Mouse (Mus musculus) lung, postnatal 0 days (tissue): ENCODE results near the gene Wdr18. TPM values are rescaled to one million over a fixed set of nuclear protein-coding genes. Genes with fewer than 3 reads are reported as not detected.
A peak's percentile ranks its signal among the peaks of the same experiment; 100 is the strongest.

Experiments used
- ATAC-seq: fragments of 200-750 bp; cut with Nextera tagmentation; 2 replicates; pipeline ENCODE4 v1.8.0; 2017; ENCODE audit warnings: moderate library complexity
- DNase-seq: peaks from one replicate; pipeline ENCODE4 v3.0.0-alpha.2; 2016; ENCODE audit warnings: low spot score
- H3K27ac ChIP-seq: fragments of 300-500 bp; sonication (generic); 2 replicates; pipeline ENCODE4 v1.5.1; 2014; ENCODE audit warnings: antibody characterized with exemption, mild to moderate bottlenecking, low read length, mixed read lengths
- H3K27me3 ChIP-seq: fragments of 300-500 bp; sonication (generic); replicated peaks from 2 replicates; pipeline ENCODE4 v1.6.1; 2014; ENCODE audit warnings: low read length, mixed read lengths; ENCODE audit not compliant: insufficient read depth
- H3K36me3 ChIP-seq: fragments of 300-500 bp; sonication (generic); 2 replicates; pipeline ENCODE4 v1.6.1; 2014; ENCODE audit warnings: low read length, mixed read lengths; ENCODE audit not compliant: insufficient read depth
- H3K4me1 ChIP-seq: fragments of 300-500 bp; sonication (generic); 2 replicates; pipeline ENCODE4 v1.6.1; 2014; ENCODE audit warnings: antibody characterized with exemption, low read depth, low read length, mixed read lengths; ENCODE audit not compliant: insufficient read depth
- H3K4me2 ChIP-seq: fragments of 300-500 bp; sonication (generic); replicated peaks from 2 replicates; pipeline ENCODE4 v1.6.1; 2014; ENCODE audit warnings: low read depth, mild to moderate bottlenecking, low read length, moderate library complexity, mixed read lengths
- H3K4me3 ChIP-seq: fragments of 300-500 bp; sonication (generic); 2 replicates; pipeline ENCODE4 v1.5.1; 2014; ENCODE audit warnings: low read depth, low read length
- H3K9ac ChIP-seq: fragments of 300-500 bp; sonication (generic); replicated peaks from 2 replicates; pipeline ENCODE4 v1.6.1; 2014; ENCODE audit warnings: low read depth, mild to moderate bottlenecking
- H3K9me3 ChIP-seq: fragments of 300-500 bp; sonication (generic); 2 replicates; pipeline ENCODE4 v1.6.1; 2016; ENCODE audit warnings: low read length, mixed read lengths
- CTCF ChIP-seq: IDR thresholded peaks from 2 replicates; pipeline ENCODE4 v1.5.1; 2016; ENCODE audit warnings: antibody characterized with exemption, mild to moderate bottlenecking
- EP300 ChIP-seq: IDR thresholded peaks from 2 replicates; pipeline ENCODE4 v1.6.1; 2016; ENCODE audit warnings: antibody characterized with exemption, mild to moderate bottlenecking, control low read depth
- WGBS: fragments of 180-500 bp; shearing (Covaris S2); extraction: QIAGEN DNeasy Blood & Tissue Kit; methylation state at CpG from one replicate; pipeline ENCODE4 v1.1.7; 2014; 5-methylcytosine and 5-hydroxymethylcytosine counted together
- polyA plus RNA-seq: library from polyadenylated mRNA; unstranded; fragments of >200 nt; fragmentation: Nextera tagmentation; extraction: Ambion mirVana; gene quantifications from 2 replicates; pipeline ENCODE4 v1.2.1, GENCODE M21; 2015

The Wdr18 gene
- polyA plus RNA-seq, 1 experiment from 2014 or later: 44.2 TPM

DNA sequence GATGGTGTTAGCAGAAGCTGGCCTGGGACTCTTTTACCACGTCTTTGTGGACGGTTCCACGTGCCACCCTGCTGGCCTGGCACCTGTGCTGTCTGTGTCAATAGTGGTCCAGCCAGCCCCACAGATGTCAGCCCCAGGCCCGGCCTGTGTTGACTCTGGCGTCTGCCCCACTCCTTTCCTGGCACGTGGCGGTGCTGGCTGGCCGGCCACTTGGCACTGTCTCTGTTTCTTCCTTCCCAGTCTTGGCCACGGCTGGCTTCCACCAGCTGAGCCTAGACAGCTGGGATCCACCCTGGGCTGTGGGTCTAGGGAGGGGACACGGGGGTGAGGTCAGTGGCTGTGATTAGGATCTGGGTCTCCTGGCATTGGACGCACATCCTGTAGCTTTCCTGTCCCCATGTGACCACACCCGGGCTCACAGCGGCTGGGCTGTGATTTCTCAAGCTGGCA lies 25.7 kb upstream of the Wdr18 start:
- ATAC-seq: peak; percentile 84
- H3K27ac ChIP-seq: peak overlapping the region; percentile 65

DNA sequence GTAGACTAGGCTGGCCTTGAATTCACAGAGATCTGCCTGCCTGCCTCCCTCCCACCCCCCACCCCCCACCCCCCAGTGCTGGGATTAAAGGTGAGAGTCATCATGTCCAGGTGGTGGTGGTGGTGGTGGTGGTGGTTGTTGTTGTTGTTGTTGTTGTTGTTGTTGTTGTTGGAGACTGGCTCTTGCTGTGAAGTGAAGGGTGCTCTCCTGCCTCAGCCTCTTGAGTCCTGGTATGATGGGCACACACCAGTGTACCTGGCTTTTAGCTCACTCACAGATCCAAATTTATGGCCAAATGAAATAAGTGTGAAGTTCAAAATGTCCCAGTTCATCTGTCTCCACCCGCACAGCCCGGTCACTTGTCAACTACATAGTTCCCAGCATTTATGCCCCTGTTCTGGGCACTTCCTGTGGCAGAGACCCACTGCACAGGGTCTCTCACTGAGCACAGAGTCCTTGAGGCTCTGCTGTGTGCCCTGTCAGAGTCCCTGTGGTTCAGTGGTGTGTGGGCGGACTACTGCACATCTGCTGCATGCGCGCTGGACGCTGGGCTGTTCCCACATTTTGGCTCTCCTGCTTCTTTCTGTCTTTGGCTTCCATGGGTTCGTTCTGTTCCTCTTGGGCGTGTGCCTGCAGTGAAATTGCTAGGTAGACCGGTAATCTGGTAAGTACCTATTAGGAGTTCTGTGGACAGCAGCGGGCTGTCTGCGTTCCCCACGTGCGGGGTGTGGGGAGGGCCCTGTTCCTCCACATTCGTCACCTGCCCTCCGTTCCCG lies 25.0 kb upstream of the Wdr18 start:
- no peaks in the 10 kb centered on the region for H3K9me3 ChIP-seq
- TF ChIP-seq CTCF: no peak
- TF ChIP-seq EP300: no peak
- H3K4me3 ChIP-seq: no peak overlapping the region
- WGBS: 84% methylated on average over 16 of the region's 16 CpGs
- H3K36me3 ChIP-seq: peaks cover 12% of the 10 kb centered on the region; the same call in 1 of the 2 replicates
- no peak overlapping the region for H3K4me2 ChIP-seq
- no peaks in the 10 kb centered on the region for H3K27me3 ChIP-seq
- H3K27ac ChIP-seq: peak overlapping the region; percentile 65
- peaks cover 59% of the 10 kb centered on the region for H3K4me1 ChIP-seq
- H3K9ac ChIP-seq: no peak overlapping the region
- ATAC-seq (no peak), DNase-seq (no peak)

More for the DNA sequence above, 25.7 kb upstream of the Wdr18 start:
- Histone ChIP-seq H3K4me3 (no peak overlapping the region), H3K9me3 (no peaks in the 10 kb centered on the region), H3K4me2 (no peak overlapping the region), H3K27me3 (no peaks in the 10 kb centered on the region), H3K9ac (no peak overlapping the region), H3K4me1 (peaks cover 62% of the 10 kb centered on the region), H3K36me3 (peaks cover 12% of the 10 kb centered on the region; the same call in 1 of the 2 replicates)
- DNase-seq: peak; percentile 95
- peak; percentile 98 for TF ChIP-seq EP300
- no peak; the same call in 1 of the 2 replicates for TF ChIP-seq CTCF
- WGBS: 4% methylated on average over 13 of the region's 13 CpGs

DNA sequence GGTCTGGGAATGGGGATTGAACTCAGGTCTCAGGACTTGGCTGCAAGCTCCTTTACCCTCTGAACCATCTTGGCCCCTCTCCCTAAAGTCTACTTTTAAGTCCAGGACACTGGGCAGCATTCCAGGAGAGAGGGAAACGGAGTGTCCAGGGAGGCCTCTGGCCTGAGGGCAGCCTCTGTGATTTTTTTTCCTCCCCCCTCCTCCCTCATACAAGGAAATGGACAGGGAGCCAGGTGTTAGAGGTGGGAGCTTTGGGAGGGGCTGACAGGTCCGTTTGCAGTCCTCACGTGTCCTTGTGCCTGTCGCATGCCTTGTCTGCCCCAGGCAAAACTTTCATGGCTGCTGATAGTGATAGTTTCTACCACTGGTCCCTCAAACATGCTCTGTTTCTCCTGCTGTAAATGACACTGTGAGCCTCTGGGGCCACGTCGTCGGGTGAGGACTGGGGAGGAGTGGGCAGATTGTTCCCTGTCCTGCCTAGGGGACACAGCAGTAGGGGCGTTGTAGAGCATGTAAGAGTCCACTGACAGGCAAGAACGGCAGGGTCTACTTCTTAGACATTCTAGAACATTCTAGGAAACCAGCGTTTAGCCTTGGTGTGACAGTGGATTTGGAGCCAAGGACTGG lies 23.6 kb upstream of the Wdr18 start:
- peaks cover 3% of the 10 kb centered on the region; the same call in 1 of the 2 replicates for H3K36me3 ChIP-seq
- H3K27me3 ChIP-seq: no peaks in the 10 kb centered on the region
- whole genome bisulfite sequencing: 18% methylated on average over 10 of the region's 10 CpGs
- H3K4me1 ChIP-seq: peaks cover 59% of the 10 kb centered on the region
- 0 out of 2 replicates have a peak, but pooled peaks have one; percentile 21 for TF ChIP-seq CTCF
- TF ChIP-seq EP300: no peak; the same call in 1 of the 2 replicates
- H3K4me2 ChIP-seq: peak overlapping the region; percentile 50
- peak overlapping the region; percentile 10; the same call in 1 of the 2 replicates for H3K4me3 ChIP-seq
- H3K27ac ChIP-seq: peak overlapping the region; percentile 89
- no peak overlapping the region for H3K9ac ChIP-seq
- no peak for ATAC-seq
- DNase-seq: peak; percentile 62
- H3K9me3 ChIP-seq: no peaks in the 10 kb centered on the region

DNA sequence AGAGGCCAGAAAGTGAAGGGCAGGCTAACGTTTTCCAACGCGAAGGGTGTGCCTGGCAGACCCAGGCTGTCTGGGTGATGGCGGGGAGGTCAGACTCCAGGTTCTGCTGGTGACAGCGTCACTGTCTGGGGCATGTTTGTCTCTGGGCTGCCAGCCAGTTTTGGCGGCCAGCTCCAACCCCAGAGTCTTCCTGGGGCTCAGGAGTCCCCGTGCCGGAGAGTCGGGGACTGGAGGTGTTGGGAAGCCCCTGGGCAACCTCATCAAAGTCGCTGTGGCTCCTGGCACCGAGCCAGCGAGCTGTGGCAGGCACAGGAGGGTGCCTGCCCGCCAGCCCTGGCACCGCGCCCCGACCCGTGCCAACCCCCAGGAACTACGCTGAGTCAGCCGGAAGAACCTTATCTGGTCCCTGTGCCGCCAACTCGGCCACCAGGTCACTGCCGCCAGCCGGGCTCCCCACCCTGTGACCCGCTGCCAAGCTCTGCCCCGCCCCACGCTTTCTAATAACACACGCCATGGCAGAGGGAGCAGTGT lies 23.0 kb upstream of the Wdr18 start:
- Histone ChIP-seq H3K9me3 (no peaks in the 10 kb centered on the region), H3K9ac (no peak overlapping the region), H3K36me3 (no peaks in the 10 kb centered on the region), H3K4me1 (peaks cover 58% of the 10 kb centered on the region), H3K4me3 (peak overlapping the region; percentile 10; the same call in 1 of the 2 replicates), H3K27me3 (no peaks in the 10 kb centered on the region), H3K27ac (peak overlapping the region; percentile 89), H3K4me2 (peak overlapping the region; percentile 50)
- TF ChIP-seq EP300 (peak; percentile 56; the same call in 1 of the 2 replicates), CTCF (no peak)
- peak; percentile 93 for DNase-seq
- 8% methylated on average over 26 of the region's 27 CpGs for WGBS
- peak; percentile 74 for ATAC-seq

DNA sequence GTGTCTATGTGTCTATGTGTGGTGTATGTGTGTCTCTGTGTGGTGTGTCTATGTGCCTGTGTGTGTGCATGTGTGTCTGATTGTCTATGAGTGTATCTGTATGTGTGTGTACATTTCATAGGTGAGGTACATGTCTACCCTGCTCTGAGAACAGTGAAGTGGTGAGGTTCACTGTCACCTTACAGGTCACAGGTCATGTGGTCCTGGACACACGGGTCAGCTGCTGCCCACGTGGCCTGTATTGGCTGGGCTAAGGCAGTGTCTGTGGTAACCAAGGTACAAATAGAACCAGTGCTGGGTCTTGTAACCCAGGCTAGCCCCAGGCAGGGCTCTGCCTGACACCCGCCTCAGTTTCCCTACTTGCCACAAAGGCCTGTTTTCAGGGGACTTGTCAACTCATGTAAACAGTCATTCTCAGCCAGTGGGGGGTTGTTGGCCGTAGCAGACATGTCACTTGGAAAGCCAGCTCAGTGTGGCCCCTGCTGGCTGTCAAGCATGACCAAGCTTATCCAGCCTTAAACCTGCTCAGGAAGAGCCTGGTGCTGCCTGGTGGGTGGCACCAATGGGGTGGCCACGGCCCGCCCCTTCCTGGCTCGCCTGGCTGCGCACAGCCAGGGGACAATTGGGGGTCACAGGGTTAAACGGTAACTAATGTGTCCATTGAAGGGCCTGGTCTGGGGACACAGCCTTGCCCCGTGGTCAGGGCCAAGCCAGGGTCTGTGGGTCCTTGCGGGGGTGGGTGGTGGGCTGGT lies 22.0 kb upstream of the Wdr18 start:
- TF ChIP-seq CTCF (no peak), EP300 (no peak)
- H3K4me1 ChIP-seq: peaks cover 48% of the 10 kb centered on the region
- no peak overlapping the region for H3K9ac ChIP-seq
- ATAC-seq (no peak), DNase-seq (no peak)
- no peaks in the 10 kb centered on the region for H3K36me3 ChIP-seq
- H3K4me3 ChIP-seq: no peak overlapping the region
- 78% methylated on average over 11 of the region's 11 CpGs for WGBS
- no peaks in the 10 kb centered on the region for H3K27me3 ChIP-seq
- H3K9me3 ChIP-seq: no peaks in the 10 kb centered on the region
- H3K27ac ChIP-seq: peak overlapping the region; percentile 89
- H3K4me2 ChIP-seq: peak overlapping the region; percentile 50
